Mouse (Mus musculus) T-helper 1 cell (primary cell): ENCODE data around the gene Ctnnd2.

ENCODE experiments used
- in situ Hi-C: fragments of 300-600 bp; cut with MboI, MseI; formaldehyde crosslinking; loops from one replicate; pipeline ENCODE4 v1.15.1; 2025; ENCODE audit warnings: high pct_unique_total_duplicates

Ctnnd2 gene

DNA sequence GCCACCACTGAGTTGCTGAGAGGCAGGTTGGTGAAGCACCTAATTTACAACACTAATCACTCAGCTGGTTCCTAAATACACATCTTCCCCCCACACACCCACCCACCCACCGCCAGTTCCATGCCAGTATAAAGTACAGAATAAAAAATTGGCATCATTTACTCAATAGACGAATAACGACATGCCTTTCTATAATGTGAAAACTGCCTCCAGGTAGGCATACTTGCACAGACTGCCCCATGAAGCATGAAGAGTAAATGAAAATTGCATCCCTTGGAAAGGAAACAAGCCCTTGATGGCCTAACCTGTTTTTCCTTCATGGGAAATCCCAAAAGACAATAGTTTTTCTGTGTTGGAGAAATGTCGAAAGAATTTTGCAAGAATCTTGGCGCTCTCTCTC lies 212.0 kb downstream of the Ctnnd2 start:
- in situ Hi-C loops = no loop called here

DNA sequence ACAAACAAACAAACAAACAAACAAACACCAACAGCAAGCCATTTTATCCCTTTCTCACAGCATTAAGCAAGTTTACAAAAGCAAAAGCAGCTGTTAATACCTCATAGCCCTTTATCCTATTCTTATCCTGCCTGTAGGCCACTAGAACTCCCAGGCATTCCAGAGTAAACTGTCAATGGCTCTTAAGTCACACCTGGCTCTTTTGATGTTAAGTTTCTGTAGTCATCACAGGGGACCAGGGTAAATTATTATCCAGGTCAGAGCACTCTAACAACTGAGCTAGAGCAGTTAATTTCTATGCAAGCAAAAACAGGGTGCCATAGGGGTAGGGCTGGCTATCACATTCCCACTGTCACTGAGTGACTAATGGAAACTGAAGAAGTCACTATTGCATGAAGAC lies 214.1 kb downstream of the Ctnnd2 start:
- in situ Hi-C loops = no loop called here

DNA sequence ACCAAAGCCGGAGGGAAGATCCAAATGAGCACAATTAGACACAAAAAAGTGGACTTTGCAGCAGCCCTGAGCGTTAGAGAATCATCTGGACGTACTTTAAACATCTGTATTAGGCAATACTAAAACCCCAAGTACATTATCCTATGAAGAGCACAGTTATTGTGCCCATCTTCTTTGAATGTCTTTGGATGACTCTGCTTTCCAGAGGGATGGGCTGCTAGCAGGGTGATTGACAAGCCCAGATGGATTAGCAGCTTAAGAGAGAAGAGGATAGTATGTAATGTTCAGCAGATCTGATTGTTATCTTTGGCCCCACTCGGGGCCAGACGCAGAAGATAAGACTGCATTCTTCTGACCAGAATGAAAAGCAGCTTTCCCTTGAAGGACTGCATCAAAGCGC lies 214.9 kb downstream of the Ctnnd2 start:
- in situ Hi-C loops = no loop called here

DNA sequence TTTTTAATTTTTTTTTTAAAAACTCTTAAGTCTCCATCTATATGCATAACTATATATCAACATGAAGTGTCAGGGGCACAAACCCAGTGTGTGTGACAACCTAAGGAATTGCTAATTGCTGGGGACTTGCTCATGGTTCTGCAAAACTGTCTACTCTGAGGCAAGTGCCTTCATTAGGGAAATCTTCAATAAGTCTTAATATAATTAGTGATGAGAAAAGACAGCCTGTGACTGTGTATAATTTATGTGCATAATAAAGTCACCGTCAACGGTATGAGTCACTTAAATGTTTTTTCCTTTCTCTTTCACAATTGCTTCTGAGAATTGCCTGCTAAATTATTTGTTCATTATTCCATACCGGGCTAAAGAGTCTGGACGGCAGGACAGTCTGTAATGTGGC lies 228.7 kb downstream of the Ctnnd2 start:
- in situ Hi-C loops = no loop called here

DNA sequence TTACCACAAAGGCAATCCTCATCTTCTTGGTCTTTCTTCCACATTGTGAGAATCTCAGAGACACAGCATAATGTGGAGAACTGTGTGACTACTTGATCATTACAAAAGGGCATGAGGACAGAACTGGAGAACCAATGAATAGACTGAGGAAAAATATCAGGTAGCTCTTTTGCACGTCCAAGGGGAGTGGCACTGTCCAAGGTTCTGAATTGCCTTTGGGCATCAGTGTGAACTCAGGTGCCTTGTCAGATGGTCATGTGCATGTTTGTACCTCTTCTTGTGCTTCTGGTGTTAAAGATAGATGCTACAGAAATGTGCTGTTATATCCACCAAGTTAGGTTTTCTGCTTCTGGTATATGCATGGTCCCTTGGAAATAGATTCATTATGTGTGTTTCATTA lies 233.9 kb downstream of the Ctnnd2 start:
- in situ Hi-C loops = no loop called here

DNA sequence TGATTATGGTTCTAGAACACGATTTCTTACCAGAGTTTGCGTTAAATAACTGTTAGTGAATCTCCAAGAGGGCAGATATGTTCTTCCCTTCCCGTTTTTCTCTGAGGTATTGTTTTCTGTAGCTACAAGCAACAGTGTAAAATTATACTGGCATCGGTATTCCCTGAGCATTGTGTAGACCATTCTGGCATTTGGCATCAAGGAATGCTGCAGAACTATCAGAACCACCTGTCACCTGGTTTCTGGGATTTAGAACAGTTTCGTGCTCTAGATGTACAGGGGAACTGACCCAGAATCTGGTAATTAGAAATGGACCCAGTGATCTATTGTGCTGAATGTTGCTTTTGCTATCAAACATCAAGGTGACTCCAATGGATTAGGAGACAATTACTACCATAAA lies 250.8 kb downstream of the Ctnnd2 start:
- in situ Hi-C loops = no loop called here

DNA sequence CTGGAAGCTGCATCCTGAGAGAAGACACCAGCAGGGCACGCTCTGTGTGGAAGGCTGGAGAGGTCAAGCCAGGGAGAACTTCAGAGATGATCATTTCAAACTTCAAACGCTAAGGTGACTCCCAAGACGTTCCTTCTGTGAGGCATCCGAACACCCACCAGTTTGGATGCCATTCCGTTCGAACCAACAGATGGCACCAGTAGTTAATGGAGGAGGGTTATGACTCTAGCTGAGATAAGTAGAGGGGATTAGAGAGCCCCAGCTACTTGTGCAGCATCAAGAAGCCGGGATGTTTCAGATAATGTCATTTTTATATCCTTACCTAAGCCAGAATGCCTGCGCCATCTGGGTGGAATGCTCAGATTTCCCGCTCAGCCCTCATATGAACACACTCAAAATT lies 251.9 kb downstream of the Ctnnd2 start:
- in situ Hi-C loops = no loop called here

DNA sequence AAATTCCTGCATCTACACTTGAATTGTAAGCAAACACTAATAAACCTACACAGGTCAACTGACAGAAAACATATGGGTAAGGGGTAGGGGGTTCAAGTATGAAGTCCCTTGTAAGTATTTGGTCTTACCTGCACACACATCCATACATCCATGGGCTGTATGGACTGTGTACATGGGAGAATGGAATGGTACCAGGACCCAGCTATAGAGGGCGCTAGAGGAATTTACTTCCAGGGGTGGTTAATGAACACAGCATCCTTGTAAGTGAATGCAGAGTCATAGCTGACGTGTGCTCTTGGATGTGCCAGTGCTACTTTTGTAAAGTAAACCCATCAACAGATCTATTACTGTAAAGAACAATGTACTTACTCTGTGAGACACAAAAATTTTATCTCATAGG lies 254.9 kb downstream of the Ctnnd2 start:
- in situ Hi-C loops = no loop called here

DNA sequence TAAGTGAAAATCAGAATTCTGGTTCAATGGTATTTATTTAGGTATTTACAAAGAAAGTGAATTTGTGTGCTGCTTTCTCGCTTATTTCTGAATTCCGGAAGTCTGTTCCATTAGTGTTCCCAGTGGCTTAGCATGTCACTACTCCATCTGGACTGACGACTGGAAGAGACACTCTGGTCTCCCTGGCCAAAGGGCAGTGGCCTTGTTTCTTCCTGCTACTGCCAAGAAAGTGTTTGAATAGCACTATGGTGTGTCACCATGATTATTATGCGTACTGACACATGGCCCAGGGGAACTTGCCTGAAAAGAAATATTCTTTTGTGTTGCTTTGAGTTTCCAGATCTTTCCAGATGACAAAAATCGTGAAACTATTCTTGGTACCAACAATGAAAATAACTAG lies 266.7 kb downstream of the Ctnnd2 start:
- in situ Hi-C loops = no loop called here

DNA sequence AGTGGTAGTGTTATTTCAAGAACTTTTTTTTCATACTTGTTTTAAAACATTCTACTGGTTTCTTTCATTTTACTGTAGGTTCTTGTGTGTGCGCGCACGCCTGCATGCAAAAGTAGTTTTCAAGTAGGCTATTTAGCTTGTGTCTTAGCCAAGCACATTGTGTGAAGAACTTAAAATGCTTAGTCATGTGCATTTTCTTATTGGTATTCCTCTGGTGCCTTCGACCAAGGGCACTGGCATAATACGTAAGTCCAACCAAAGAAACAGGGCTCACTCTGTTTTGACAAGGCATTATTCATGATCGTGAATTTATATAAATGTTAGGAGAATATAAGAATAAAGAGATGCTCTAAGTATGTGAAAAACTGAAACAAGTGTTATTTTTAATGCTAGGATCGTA lies 278.4 kb downstream of the Ctnnd2 start:
- in situ Hi-C loops = no loop called here

DNA sequence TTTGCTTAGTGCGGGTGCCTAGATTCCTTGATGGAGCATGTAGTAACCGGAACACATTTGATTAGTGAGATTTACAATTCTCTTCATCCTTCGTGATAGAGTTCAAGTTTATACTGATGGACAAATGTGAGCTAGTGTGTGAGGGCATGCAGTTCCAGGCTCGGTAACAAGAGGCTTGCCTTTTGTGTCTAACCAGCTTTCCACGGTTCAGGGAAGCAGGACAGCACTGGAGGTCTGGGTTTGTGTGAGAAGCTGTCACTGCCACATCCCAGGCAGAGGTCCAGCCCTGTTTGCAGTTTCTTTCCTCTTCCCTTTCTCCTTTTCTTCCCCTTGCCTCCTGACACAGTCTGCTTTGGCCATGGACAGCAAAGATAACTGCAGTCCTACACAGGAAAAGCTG lies 279.5 kb downstream of the Ctnnd2 start:
- in situ Hi-C loops = no loop called here

DNA sequence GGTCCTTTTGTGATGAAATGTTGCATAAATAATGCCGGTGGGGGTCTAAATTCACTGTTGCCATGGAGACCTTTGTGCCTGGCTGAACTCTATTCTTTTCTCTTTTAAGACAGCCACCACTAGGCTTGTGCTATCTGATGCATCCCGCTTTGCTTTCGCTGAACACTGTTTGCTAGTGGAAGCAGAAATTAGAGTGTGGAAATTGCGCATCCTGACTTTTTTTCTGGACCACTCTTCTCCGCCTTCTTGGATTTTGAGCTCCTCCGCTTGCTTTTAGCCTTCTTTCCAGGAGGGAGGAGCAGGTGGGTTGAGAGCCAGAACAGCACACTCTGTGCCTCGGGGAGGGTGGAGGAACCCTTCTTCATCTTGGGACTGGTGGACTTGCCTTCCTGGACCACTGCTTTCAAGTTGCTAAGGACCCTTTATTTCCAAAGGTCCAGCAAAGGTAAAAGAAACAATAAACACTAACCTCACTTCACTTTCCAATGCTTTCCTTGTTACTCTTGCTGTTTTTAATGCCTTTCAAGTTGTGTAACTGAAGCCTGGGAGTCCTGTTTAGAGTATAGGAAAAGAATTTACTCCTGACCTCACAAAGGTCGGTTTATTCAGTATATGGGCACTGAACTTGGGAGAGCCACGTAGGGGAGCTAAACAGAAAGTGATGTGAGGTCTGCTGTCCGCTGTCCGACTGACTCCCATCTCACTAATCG lies 285.3 kb downstream of the Ctnnd2 start:
- in situ Hi-C loops = no loop called here

DNA sequence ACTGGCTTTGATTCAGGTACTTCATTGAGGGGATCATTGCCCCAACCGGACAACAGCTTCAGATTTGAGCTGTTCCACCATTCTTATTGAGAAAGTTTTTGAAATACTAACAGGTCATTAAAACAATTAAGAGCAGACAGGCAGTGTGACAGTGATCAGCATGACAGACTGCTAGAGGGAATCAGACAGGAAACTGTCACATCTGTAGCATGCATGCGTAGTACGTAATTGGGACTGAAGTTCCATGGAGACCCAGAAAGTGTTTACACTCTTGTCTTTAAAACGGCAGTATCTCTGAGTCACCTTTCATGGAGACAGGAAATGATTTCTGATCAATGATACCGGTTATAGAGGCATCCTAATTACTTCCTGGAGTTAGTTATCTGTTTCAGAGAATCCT lies 286.3 kb downstream of the Ctnnd2 start:
- in situ Hi-C loops = no loop called here

DNA sequence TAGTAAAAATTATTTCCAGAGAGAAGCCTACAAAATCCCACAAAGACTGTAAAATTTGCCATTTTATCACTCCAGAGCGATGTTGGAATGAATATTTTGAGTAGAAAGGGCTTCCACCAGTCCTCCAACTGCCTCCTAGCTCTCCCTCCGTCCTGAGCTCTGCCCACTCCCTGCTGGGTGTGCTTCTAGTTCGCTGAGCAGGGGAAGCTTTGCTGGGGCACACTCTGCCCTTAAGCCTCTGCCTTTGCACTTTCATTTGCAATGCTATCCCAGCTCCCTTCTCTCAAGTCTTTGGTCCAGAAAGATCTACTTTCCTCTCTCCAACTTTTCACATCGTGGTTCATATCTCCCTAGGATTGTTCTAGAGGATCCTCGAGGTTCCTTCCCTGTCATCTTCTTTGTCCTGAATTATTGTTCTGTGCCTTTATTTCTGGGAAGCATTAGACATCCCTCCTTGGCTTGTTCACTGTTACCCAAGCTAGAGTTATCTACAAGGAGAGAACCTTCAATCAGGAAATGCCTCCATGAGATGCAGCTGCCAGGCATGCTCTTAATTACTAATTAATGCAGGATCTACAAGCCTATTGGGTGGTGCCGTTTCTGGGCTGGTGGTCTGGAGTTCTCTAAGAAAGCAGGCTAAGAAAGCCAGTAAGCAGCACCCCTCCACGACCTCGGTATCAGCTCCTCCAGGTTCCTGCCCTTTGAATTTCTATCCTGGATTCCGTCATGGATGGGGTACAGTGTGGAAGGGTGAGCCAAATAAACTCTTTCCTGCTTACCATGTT lies 288.1 kb downstream of the Ctnnd2 start:
- in situ Hi-C loops = loop anchor here (10.0 kb wide), 1 partner anchor 256 kb away; no protein-coding TSS in a partner anchor

DNA sequence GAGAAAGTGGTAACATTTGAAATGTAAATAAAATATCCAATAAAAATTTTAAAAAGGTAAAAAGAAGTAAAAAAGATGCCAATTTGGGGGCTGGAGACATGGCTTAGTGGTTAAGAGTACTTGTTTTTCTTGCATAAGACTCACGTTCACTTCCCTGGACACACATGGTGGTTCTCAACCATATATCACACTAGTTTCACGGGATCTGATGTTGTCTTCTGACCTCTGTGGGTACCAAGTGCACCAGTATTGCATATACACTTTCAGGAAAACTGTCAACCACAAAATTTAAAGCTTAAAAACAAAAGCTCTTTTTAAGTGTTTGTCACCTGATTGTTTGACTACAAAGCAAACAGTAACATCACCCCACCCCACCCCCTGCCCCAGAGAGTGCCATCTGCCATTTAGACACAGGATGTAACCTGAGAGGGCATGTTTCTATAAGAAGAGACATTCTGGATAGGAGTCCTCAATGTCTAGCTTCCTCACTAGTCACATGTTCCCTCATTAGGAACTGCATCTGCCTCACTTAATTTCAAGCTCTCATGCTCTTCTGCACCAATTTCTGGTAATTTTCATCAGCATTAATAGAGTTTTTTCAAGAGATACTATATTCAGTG lies 290.5 kb downstream of the Ctnnd2 start:
- in situ Hi-C loops = loop anchor here (10.0 kb wide), 1 partner anchor 258 kb away; no protein-coding TSS in a partner anchor

DNA sequence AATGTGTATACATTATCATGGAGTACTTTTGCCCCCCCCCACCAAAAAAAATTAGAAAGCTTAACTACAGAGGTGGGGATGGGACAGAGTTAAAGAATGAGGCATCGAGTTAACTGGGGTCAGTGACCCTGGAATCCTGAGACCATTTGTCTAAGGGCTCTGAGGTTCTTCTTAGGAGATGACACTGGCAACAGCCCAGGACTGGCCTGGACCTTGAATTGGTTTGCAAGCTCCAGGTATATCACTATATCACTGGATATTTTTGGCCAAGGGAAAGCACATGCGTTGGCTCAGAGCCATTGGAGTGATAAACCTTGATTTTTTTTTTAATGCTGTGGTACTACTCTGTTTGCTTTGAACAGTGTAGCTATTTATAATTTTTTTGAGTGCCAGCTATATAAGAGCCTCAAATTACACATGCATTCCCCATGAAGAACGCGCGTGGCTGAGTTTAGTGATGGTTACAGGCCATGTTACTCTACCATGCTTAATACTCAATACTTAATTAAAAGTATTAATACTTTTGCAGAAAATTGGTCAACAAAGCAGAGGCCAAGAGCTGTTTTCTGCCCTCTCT lies 291.2 kb downstream of the Ctnnd2 start:
- in situ Hi-C loops = loop anchor here (10.0 kb wide), 1 partner anchor 259 kb away; no protein-coding TSS in a partner anchor

DNA sequence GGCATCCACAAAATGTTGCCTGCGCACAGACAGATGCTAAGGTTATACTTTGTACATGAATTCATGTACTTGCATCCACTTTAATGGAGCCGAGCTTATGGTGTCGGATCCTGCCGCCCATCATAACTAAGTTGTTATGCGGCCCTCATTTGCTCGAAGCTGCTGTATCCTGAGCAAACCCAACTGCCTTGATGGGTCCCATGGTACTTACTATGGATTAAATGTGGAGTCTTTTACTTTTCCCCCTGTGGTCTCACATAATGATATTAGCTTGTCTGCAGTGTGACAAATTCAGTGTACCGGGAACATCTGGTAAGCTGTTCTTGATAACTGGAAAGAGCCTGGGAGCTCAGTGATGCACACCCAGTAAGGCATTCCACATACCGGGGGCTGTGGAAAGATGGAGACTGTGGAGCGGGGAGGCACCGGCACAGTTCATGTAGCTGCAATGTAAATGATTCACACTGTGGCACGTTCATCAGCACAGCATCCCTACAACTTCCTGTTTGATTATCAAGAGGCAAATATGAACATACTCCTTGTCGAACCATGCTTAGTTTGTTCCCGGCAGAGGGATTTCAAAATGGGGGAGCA lies 294.7 kb downstream of the Ctnnd2 start:
- in situ Hi-C loops = loop anchor here (10.0 kb wide), 1 partner anchor 262 kb away; no protein-coding TSS in a partner anchor

DNA sequence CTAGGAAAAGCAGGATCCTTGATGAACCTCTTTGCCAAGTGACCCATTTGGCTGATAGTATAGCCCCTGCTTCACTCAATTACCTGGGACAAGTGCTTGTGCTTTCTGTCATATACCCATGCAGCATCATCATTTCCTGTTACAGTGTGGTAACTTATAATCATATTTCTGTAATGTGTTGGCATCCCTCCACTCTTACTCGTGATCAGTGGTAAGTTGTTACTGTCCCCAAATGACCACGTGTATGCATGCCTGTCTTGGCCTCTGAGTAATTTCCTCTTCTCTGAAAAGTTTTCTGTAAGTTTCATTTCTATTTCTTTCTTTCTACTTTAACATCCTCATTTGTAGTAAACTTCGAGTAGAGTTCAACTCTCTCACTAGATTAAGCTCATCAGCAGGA lies 296.4 kb downstream of the Ctnnd2 start:
- in situ Hi-C loops = loop anchor here (10.0 kb wide), 1 partner anchor 264 kb away; no protein-coding TSS in a partner anchor

DNA sequence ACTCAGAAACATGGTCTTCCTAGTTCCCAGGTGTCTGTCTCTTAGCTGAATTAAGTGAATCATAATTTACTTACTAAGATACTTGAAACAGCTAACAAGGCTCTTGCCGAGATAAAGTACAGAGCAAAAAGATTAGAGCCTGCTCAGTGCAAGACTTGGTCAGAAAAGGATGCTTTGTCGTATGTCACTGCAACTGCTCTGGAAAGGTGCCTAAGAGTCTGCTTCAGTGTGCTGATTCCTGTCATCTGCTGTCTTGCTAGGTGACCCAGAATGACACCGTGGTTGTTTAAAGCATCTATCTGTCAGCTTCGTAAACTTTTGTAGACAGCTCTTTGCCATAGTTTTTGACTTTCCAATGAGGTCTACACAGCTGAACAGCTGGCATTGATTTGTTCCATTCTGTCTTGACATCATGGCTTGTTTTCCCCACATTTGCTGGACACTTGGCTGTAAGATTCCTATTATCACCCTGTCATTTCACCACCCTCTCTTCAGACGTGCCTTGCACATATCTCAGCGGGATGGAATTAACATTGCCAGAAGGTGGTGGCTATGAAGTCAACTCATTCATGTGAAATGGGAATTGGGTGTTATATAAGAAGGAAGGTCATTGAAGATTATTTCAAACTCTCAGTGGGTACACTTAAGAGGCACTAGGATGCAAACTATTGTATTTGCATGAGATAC lies 299.0 kb downstream of the Ctnnd2 start:
- in situ Hi-C loops = no loop called here

DNA sequence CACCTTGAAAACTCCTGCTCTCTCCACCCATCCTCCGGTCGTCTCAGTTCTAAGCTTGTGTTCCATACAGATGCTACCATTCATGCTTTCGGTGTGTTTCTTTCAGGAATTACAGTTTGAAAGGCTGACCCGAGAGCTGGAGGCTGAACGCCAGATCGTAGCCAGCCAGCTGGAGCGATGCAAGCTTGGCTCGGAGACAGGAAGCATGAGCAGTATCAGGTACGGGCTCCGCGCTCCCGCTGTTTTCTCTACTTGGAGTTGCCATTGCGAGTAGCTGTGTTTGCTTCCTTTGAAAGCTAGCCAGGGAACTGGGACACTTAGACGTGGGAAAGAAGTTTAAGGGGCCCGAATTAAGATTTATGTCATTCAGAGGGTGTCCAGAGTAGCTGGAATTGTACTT lies 308.3 kb downstream of the Ctnnd2 start:
- in situ Hi-C loops = loop anchor here (10.0 kb wide), 1 partner anchor 144 kb away; no protein-coding TSS in a partner anchor

DNA sequence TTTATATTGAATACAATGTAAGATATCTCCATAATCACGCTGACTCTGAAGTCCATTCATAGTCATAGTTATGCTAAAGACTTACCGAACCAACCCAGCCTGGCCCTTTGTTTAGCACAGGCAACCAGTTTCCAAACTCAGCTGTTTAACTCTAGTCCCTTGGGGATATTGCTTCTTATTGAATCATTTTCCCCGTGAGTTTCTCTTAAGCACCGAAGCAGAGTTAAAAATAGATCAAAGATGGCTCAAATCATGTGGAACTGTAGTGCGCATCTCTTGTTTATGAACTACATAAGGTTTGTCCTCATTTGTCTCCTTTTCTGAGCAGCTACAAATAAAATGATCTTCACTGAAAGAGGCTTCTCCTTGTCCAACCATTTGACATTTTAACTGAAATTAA lies 334.1 kb downstream of the Ctnnd2 start:
- in situ Hi-C loops = no loop called here
